Mouse (Mus musculus) hindbrain, embryonic 14.5 days (tissue): Measurements from ENCODE around the gene March5. TPM values are rescaled to one million over a fixed set of nuclear protein-coding genes. Genes with fewer than 3 reads are reported as not detected.

Experiments
- polyA plus RNA-seq: library from polyadenylated mRNA; unstranded; fragments of >200 nt; fragmentation: Nextera tagmentation; extraction: Ambion mirVana; gene quantifications from 2 replicates; pipeline ENCODE4 v1.2.1, GENCODE M21; 2014

The March5 gene
- polyA plus RNA-seq, 1 experiment from 2014 or later, result 123 TPM

Other genes with a start within 250 kb of the March5 start
- gene Cpeb3, start 1.1 kb downstream of the March5 start, polyA plus RNA-seq, result 10.8 and 11.5 TPM in 2 replicates
- 54.3 and 65.3 TPM in 2 replicates for gene Ide, start 130.3 kb downstream of the March5 start, polyA plus RNA-seq
- 10.5 and 12.5 TPM in 2 replicates for gene Kif11, start 168.9 kb downstream of the March5 start, polyA plus RNA-seq
- 4.1 and 5.1 TPM in 2 replicates for gene Hhex, start 227.3 kb downstream of the March5 start, polyA plus RNA-seq